Mouse (Mus musculus): Measurements from ENCODE around the gene 2300002M23Rik. TPM values are rescaled to one million over a fixed set of nuclear protein-coding genes. Genes with fewer than 3 reads are reported as not detected.

The 2300002M23Rik gene
- polyA plus RNA-seq, 1 experiment from 2014 or later: not detected

Other genes starting within 250 kb of the 2300002M23Rik start
- 0.93 and 1.0 TPM in 2 replicates for gene H2-Q1, start 247.0 kb upstream of the 2300002M23Rik start, polyA plus RNA-seq (2016; fragmentation: Nextera tagmentation; extraction: Ambion mirVana)
- gene H2-Q2, start 225.2 kb upstream of the 2300002M23Rik start, polyA plus RNA-seq (2016; fragmentation: Nextera tagmentation; extraction: Ambion mirVana): 0.72 and 0.85 TPM in 2 replicates
- 1.9 and 2.3 TPM in 2 replicates for gene H2-Q4, start 187.8 kb upstream of the 2300002M23Rik start, polyA plus RNA-seq (2016; fragmentation: Nextera tagmentation; extraction: Ambion mirVana)
- gene H2-Q6, start 142.6 kb upstream of the 2300002M23Rik start, polyA plus RNA-seq (2016; fragmentation: Nextera tagmentation; extraction: Ambion mirVana): 10.1 and 10.9 TPM in 2 replicates
- gene H2-Q7, start 128.3 kb upstream of the 2300002M23Rik start, polyA plus RNA-seq (2016; fragmentation: Nextera tagmentation; extraction: Ambion mirVana): 23.4 and 24.6 TPM in 2 replicates
- 102 TPM in 2 replicates for gene H2-Q10, start 97.4 kb upstream of the 2300002M23Rik start, polyA plus RNA-seq (2016; fragmentation: Nextera tagmentation; extraction: Ambion mirVana)
- gene Pou5f1, start 61.4 kb upstream of the 2300002M23Rik start, polyA plus RNA-seq (2016; fragmentation: Nextera tagmentation; extraction: Ambion mirVana): not detected in 2 replicates
- gene Tcf19, start 50.6 kb upstream of the 2300002M23Rik start, polyA plus RNA-seq (2016; fragmentation: Nextera tagmentation; extraction: Ambion mirVana): 42.2 and 42.4 TPM in 2 replicates
- 10.4 and 14.1 TPM in 2 replicates for gene Cchcr1, start 50.4 kb upstream of the 2300002M23Rik start, polyA plus RNA-seq (2016; fragmentation: Nextera tagmentation; extraction: Ambion mirVana)
- 0.14 and 0.22 TPM in 2 replicates for gene Psors1c2, start 34.2 kb upstream of the 2300002M23Rik start, polyA plus RNA-seq (2016; fragmentation: Nextera tagmentation; extraction: Ambion mirVana)
- gene Cdsn, start 15.3 kb upstream of the 2300002M23Rik start, polyA plus RNA-seq (2016; fragmentation: Nextera tagmentation; extraction: Ambion mirVana): not detected in 2 replicates
- gene Sfta2, start 34.1 kb downstream of the 2300002M23Rik start, polyA plus RNA-seq (2016; fragmentation: Nextera tagmentation; extraction: Ambion mirVana): not detected in 2 replicates
- gene Gm9573, start 59.2 kb downstream of the 2300002M23Rik start, polyA plus RNA-seq (2016; fragmentation: Nextera tagmentation; extraction: Ambion mirVana): not detected in 2 replicates
- gene Mucl3, start 76.2 kb downstream of the 2300002M23Rik start, polyA plus RNA-seq (2016; fragmentation: Nextera tagmentation; extraction: Ambion mirVana): 0.05 TPM in 1 of 2 replicates, not detected in the other
- gene Vars2, start 100.1 kb downstream of the 2300002M23Rik start, polyA plus RNA-seq (2016; fragmentation: Nextera tagmentation; extraction: Ambion mirVana): 10.7 and 11.8 TPM in 2 replicates
- 38.3 and 44.0 TPM in 2 replicates for gene Gtf2h4, start 106.3 kb downstream of the 2300002M23Rik start, polyA plus RNA-seq (2016; fragmentation: Nextera tagmentation; extraction: Ambion mirVana)
- 5.7 and 6.1 TPM in 2 replicates for gene Ddr1, start 137.2 kb downstream of the 2300002M23Rik start, polyA plus RNA-seq (2016; fragmentation: Nextera tagmentation; extraction: Ambion mirVana)

All from liver, embryonic 12.5 days (tissue).